31 mouse cellular contexts compared by ENCODE assay signal in the genomic region with DNA sequence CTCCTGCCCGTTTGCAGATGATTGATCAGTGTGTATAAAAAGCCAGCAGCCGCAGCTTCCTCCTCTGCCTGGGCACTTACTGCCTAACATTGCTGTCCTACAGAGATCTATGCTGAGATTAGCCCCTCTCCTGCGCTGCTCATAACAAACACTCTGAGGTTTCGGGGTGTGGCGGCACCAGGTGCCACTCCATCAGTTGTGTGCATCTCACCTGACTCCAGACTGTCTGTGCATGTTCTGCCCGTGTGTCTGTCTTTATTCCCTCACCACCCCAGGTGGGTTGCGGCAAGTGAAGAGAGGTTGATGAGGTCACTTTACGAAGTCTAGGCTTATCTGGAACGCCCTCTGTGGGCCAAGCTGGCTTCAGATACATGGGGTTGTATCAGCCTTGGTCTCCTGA. TPM values are rescaled to one million over a fixed set of nuclear protein-coding genes. Genes with fewer than 3 reads are reported as not detected.
DNase-seq lines count a peak whose midpoint lies in the region; ATAC-seq lines count a peak whose summit lies in the region.
"Had no signal": no experiment of that assay in that cellular context is flagged by ENCODE, and none has a peak within 500 bp of the region (broad histone marks: within the 10 kb centered on the region; RNA-seq: fewer than 3 reads in every experiment).

No protein-coding gene starts in this region.

- H3K36me3 ChIP-seq in heart, embryonic 12.5 days = no peaks in the 10 kb centered on the region
- H3K36me3 ChIP-seq: embryonic facial prominence, embryonic 15.5 days; forebrain, embryonic 10.5 days; heart, embryonic 13.5 days; kidney, embryonic 15.5 days; limb, embryonic 13.5 days; liver, embryonic 13.5 days; neural tube, embryonic 15.5 days had no signal

- H3K27ac ChIP-seq in heart, embryonic 12.5 days (ENCODE audit: poor library complexity, severe bottlenecking) = no peak overlapping the region
- H3K27ac ChIP-seq: embryonic facial prominence, embryonic 15.5 days; forebrain, embryonic 10.5 days; heart, embryonic 13.5 days; hindbrain, embryonic 14.5 days; kidney, embryonic 15.5 days; limb, embryonic 13.5 days; liver, embryonic 13.5 days; macrophage; neural tube, embryonic 15.5 days; stomach, postnatal 0 days had no signal

- peak; percentile 80 for ATAC-seq in granulocyte monocyte progenitor cell, adult 5-6 weeks (replicated peaks; ENCODE audit: poor library complexity, severe bottlenecking)
- ATAC-seq in heart, embryonic 12.5 days (ENCODE audit: insufficient number of reproducible peaks, low FRiP score) = no peak
- ATAC-seq: forebrain, postnatal 0 days; intestine, postnatal 0 days had no signal

- WGBS in heart, embryonic 12.5 days = 49% methylated on average over 9 of the region's 9 CpGs

- no peak overlapping the region for H3K4me3 ChIP-seq in heart, embryonic 12.5 days
- H3K4me3 ChIP-seq: embryonic facial prominence, embryonic 15.5 days; forebrain, embryonic 10.5 days; heart, embryonic 13.5 days; kidney, embryonic 15.5 days; limb, embryonic 13.5 days; liver, embryonic 13.5 days; neural tube, embryonic 15.5 days had no signal

- no peaks in the 10 kb centered on the region for H3K4me1 ChIP-seq in heart, embryonic 12.5 days (replicated peaks)
- H3K4me1 ChIP-seq: embryonic facial prominence, embryonic 15.5 days; forebrain, embryonic 10.5 days; heart, embryonic 13.5 days; kidney, embryonic 15.5 days; limb, embryonic 13.5 days; liver, embryonic 13.5 days; neural tube, embryonic 15.5 days had no signal

- H3K9me3 ChIP-seq in heart, embryonic 12.5 days (replicated peaks) = no peaks in the 10 kb centered on the region
- H3K9me3 ChIP-seq: embryonic facial prominence, embryonic 15.5 days; forebrain, embryonic 10.5 days; heart, embryonic 13.5 days; kidney, embryonic 15.5 days; limb, embryonic 13.5 days; liver, embryonic 13.5 days; neural tube, embryonic 15.5 days had no signal

- no peak overlapping the region for H3K4me2 ChIP-seq in heart, embryonic 12.5 days
- H3K4me2 ChIP-seq: embryonic facial prominence, embryonic 15.5 days; heart, embryonic 13.5 days; hindbrain, embryonic 14.5 days; kidney, embryonic 15.5 days; limb, embryonic 13.5 days; liver, embryonic 13.5 days; lung, embryonic 14.5 days; neural tube, embryonic 15.5 days had no signal

- no peak overlapping the region for H3K9ac ChIP-seq in heart, embryonic 12.5 days
- H3K9ac ChIP-seq: embryonic facial prominence, embryonic 15.5 days; forebrain, postnatal 0 days; heart, embryonic 13.5 days; hindbrain, embryonic 14.5 days; kidney, embryonic 15.5 days; limb, embryonic 13.5 days; liver, embryonic 13.5 days; lung, embryonic 14.5 days; neural tube, embryonic 15.5 days had no signal

- H3K27me3 ChIP-seq in heart, embryonic 12.5 days (replicated peaks) = peaks cover 45% of the 10 kb centered on the region

- peak; percentile 79 for DNase-seq in CD4-positive helper T cell, adult 2 months (ENCODE audit: low read depth, low spot score)
- DNase-seq in CD8-positive naive resting alpha-beta T cell, adult 2 months (ENCODE audit: low read depth in 2 of 2, low spot score in 2 of 2) = peak; percentile 70 to 78
- peak; percentile 84 for DNase-seq in naive thymus-derived CD4-positive, alpha-beta T cell, adult 2 months (ENCODE audit: low read depth)
- no peak for DNase-seq in gastrocnemius, postnatal 4 days (ENCODE audit: low spot score in 2 of 2)
- DNase-seq in heart, adult 9 months (ENCODE audit: low spot score in 2 of 2) = no peak
- DNase-seq: adrenal gland, postnatal 14 days; cerebellum, postnatal 10 days; forebrain, postnatal 0 days; liver, embryonic 13.5 days; lung, embryonic 14.5 days; midbrain, embryonic 14.5 days; right cerebral cortex, postnatal 14 days had no signal

RNA-seq across cellular contexts. Expression of a gene that starts 16.4 kb away (rescaled TPM):
- not detected in 2 replicates for total RNA-seq in granulocyte monocyte progenitor cell, adult 5-6 weeks (2014; fragmentation: Nextera tagmentation)
- total RNA-seq in granulocyte monocyte progenitor cell, adult 5-6 weeks (2017) = not detected in 2 replicates
- total RNA-seq in gastrocnemius, postnatal 4 days (2021) = not detected
- polyA plus RNA-seq in heart, embryonic 12.5 days (2016; fragmentation: Nextera tagmentation; extraction: Ambion mirVana) = not detected in 2 replicates
- total RNA-seq: adrenal gland, postnatal 14 days; CH12.LX; forebrain, postnatal 0 days; gastrocnemius, adult 18-20 months; heart, postnatal 25 days; left cerebral cortex, postnatal 10 days had no signal
- polyA plus RNA-seq: gonadal fat pad, adult 2 months; heart, embryonic 13.5 days; intestine, postnatal 0 days; kidney, embryonic 15.5 days; large intestine, adult 2 months; liver, embryonic 13.5 days; macrophage; midbrain, embryonic 14.5 days; neural tube, embryonic 15.5 days had no signal

RNA-seq across cellular contexts. Expression of a gene that starts 17.8 kb away (rescaled TPM):
- 1.7 and 2.2 TPM in 2 replicates for total RNA-seq in granulocyte monocyte progenitor cell, adult 5-6 weeks (2014; fragmentation: Nextera tagmentation)
- 0.46 and 0.56 TPM in 2 replicates for total RNA-seq in granulocyte monocyte progenitor cell, adult 5-6 weeks (2017)
- 1 to 10 TPM; 8.3 to 9.9 TPM for total RNA-seq in gastrocnemius, postnatal 4 days (2021)
- polyA plus RNA-seq in heart, embryonic 12.5 days (2016; fragmentation: Nextera tagmentation; extraction: Ambion mirVana) = 9.1 and 10.7 TPM in 2 replicates

RNA-seq across cellular contexts. Expression of a gene that starts 28.0 kb away (rescaled TPM):
- not detected in 2 replicates for total RNA-seq in granulocyte monocyte progenitor cell, adult 5-6 weeks (2014; fragmentation: Nextera tagmentation)
- 0.47 and 0.57 TPM in 2 replicates for total RNA-seq in granulocyte monocyte progenitor cell, adult 5-6 weeks (2017)
- total RNA-seq in gastrocnemius, postnatal 4 days (2021) = under 1 TPM; 0.70 to 0.71 TPM
- 0.42 and 0.75 TPM in 2 replicates for polyA plus RNA-seq in heart, embryonic 12.5 days (2016; fragmentation: Nextera tagmentation; extraction: Ambion mirVana)
- total RNA-seq: CH12.LX had no signal

RNA-seq across cellular contexts. Expression of a gene that starts 43.2 kb away (rescaled TPM):
- total RNA-seq in granulocyte monocyte progenitor cell, adult 5-6 weeks (2014; fragmentation: Nextera tagmentation) = not detected in 2 replicates
- not detected in 2 replicates for total RNA-seq in granulocyte monocyte progenitor cell, adult 5-6 weeks (2017)
- total RNA-seq in gastrocnemius, postnatal 4 days (2021) = not detected
- 0.36 TPM in 1 of 2 replicates, not detected in the other for polyA plus RNA-seq in heart, embryonic 12.5 days (2016; fragmentation: Nextera tagmentation; extraction: Ambion mirVana)
- total RNA-seq: adrenal gland, postnatal 14 days; CH12.LX; gastrocnemius, adult 18-20 months; heart, postnatal 25 days; layer of hippocampus, postnatal 14 days; left cerebral cortex, postnatal 10 days had no signal
- polyA plus RNA-seq: macrophage; neural tube, embryonic 15.5 days had no signal

RNA-seq across cellular contexts. Expression of a gene that starts 53.0 kb away (rescaled TPM):
- total RNA-seq in granulocyte monocyte progenitor cell, adult 5-6 weeks (2014; fragmentation: Nextera tagmentation) = 4.9 and 6.9 TPM in 2 replicates
- 9.7 and 10.7 TPM in 2 replicates for total RNA-seq in granulocyte monocyte progenitor cell, adult 5-6 weeks (2017)
- total RNA-seq in gastrocnemius, postnatal 4 days (2021) = 1 to 10 TPM; 4.7 to 5.3 TPM
- 14.1 and 16.9 TPM in 2 replicates for polyA plus RNA-seq in heart, embryonic 12.5 days (2016; fragmentation: Nextera tagmentation; extraction: Ambion mirVana)

Comparison
In these comparisons a context has a peak if more than half of its experiments do, and no peak if none do; other contexts are left out.
1. DNase-seq: peak in CD4-positive helper T cell, adult 2 months (single experiment), CD8-positive naive resting alpha-beta T cell, adult 2 months (2 of 2) and naive thymus-derived CD4-positive, alpha-beta T cell, adult 2 months (single experiment); none in gastrocnemius, postnatal 4 days (0 of 2) and heart, adult 9 months (0 of 2).